Mouse (Mus musculus): ENCODE results near the gene Ranbp3.

The Ranbp3 gene

GRCm38 (mm10) chr17:56673647-56674416, 738 bp downstream of the Ranbp3 start:
- no peak for DNase-seq (ENCODE audit: low read depth, low spot score)

GRCm38 (mm10) chr17:56681791-56682190, 8.7 kb downstream of the Ranbp3 start:
- DNase-seq (ENCODE audit: low read depth, low spot score): peak; percentile 46

- no peak for DNase-seq (ENCODE audit: low read depth, low spot score)
Observed at GRCm38 (mm10) chr17:56682880-56683279, 9.8 kb downstream of the Ranbp3 start.

GRCm38 (mm10) chr17:56683546-56684140, 10.5 kb downstream of the Ranbp3 start:
- DNase-seq (ENCODE audit: low read depth, low spot score): no peak

GRCm38 (mm10) chr17:56684649-56685048, 11.6 kb downstream of the Ranbp3 start:
- peak; percentile 39 for DNase-seq (ENCODE audit: low read depth, low spot score)

- no peak for DNase-seq (ENCODE audit: low read depth, low spot score)
Observed at GRCm38 (mm10) chr17:56686801-56687200, 13.7 kb downstream of the Ranbp3 start.

- no peak for DNase-seq (ENCODE audit: low read depth, low spot score)
Observed at GRCm38 (mm10) chr17:56688045-56688444, 15.0 kb downstream of the Ranbp3 start.

GRCm38 (mm10) chr17:56688689-56689088, 15.6 kb downstream of the Ranbp3 start:
- no peak for DNase-seq (ENCODE audit: low read depth, low spot score)

- no peak for DNase-seq (ENCODE audit: low read depth, low spot score)
Observed at GRCm38 (mm10) chr17:56693395-56693794, 20.3 kb downstream of the Ranbp3 start.

- DNase-seq (ENCODE audit: low read depth, low spot score): peak; percentile 83
Observed at GRCm38 (mm10) chr17:56693851-56694310, 20.8 kb downstream of the Ranbp3 start.

GRCm38 (mm10) chr17:56700451-56700850, 27.4 kb downstream of the Ranbp3 start:
- DNase-seq (ENCODE audit: low read depth, low spot score): no peak

GRCm38 (mm10) chr17:56703038-56703437, 29.9 kb downstream of the Ranbp3 start:
- no peak for DNase-seq (ENCODE audit: low read depth, low spot score)

GRCm38 (mm10) chr17:56706515-56706914, 33.4 kb downstream of the Ranbp3 start:
- DNase-seq (ENCODE audit: low read depth, low spot score): no peak

GRCm38 (mm10) chr17:56708692-56709091, 35.6 kb downstream of the Ranbp3 start:
- DNase-seq (ENCODE audit: low read depth, low spot score): no peak

GRCm38 (mm10) chr17:56709708-56710107, 36.6 kb downstream of the Ranbp3 start:
- DNase-seq (ENCODE audit: low read depth, low spot score): no peak

GRCm38 (mm10) chr17:56715360-56715759, 42.3 kb downstream of the Ranbp3 start:
- no peak for DNase-seq (ENCODE audit: low read depth, low spot score)

- no peak for DNase-seq (ENCODE audit: low read depth, low spot score)
Observed at GRCm38 (mm10) chr17:56715914-56716654, 43.0 kb downstream of the Ranbp3 start.

GRCm38 (mm10) chr17:56716655-56717362, 43.7 kb downstream of the Ranbp3 start:
- peak; percentile 99 for DNase-seq (ENCODE audit: low read depth, low spot score)

- DNase-seq (ENCODE audit: low read depth, low spot score): peak; percentile 99
Observed at GRCm38 (mm10) chr17:56717363-56718058, 44.4 kb downstream of the Ranbp3 start, which contains the start of the genes Ndufa11 and Vmac. Gene Ndufa11 (plus strand): TSS chr17:56717767. Gene Vmac (minus strand): TSS chr17:56718022.

GRCm38 (mm10) chr17:56722441-56722840, 49.3 kb downstream of the Ranbp3 start:
- peak; percentile 70 for DNase-seq (ENCODE audit: low read depth, low spot score)

Data from skeletal muscle tissue, adult 2 months (tissue).